Mouse (Mus musculus) ES-E14 (cell line): ENCODE data around the gene Slc44a4.

ENCODE experiments used
- CHD2 ChIP-seq: IDR thresholded peaks from 2 replicates; pipeline ENCODE4 v1.6.1; 2014; ENCODE audit warnings: mild to moderate bottlenecking, low read depth, low read length, inconsistent platforms
- HCFC1 ChIP-seq: IDR thresholded peaks from 2 replicates; pipeline ENCODE4 v1.6.1; 2012; ENCODE audit warnings: low read length, inconsistent platforms, borderline replicate concordance; ENCODE audit not compliant: insufficient read depth
- MAFK ChIP-seq: IDR thresholded peaks from 2 replicates; pipeline ENCODE4 v1.6.1; 2014; ENCODE audit warnings: mild to moderate bottlenecking, low read depth, low read length, inconsistent platforms; ENCODE audit not compliant: insufficient read depth
- ZC3H11A ChIP-seq: IDR thresholded peaks from 2 replicates; pipeline ENCODE4 v1.6.1; 2012; ENCODE audit warnings: low read depth, mild to moderate bottlenecking, inconsistent platforms, low read length, borderline replicate concordance
- ZNF384 ChIP-seq: IDR thresholded peaks from 2 replicates; pipeline ENCODE4 v1.6.1; 2012; ENCODE audit warnings: low read depth, low read length, inconsistent platforms

- TF ChIP-seq ZC3H11A = no peak
- TF ChIP-seq MAFK = no peak
- no peak for TF ChIP-seq CHD2
- no peak for TF ChIP-seq ZNF384
- TF ChIP-seq HCFC1 = no peak
Measured at GRCm38 (mm10) chr17:34934031-34934430, 19.8 kb downstream of the Slc44a4 start.
